Mouse (Mus musculus) spleen, postnatal 14 days (tissue): ENCODE measurements around the gene Soga3.

Experiments
- DNase-seq, 2 experiments: peaks; one replicate each; pipeline ENCODE4 v3.0.0; 2021 to 2022; ENCODE audit warnings: low spot score in 2 of 2

Soga3 gene

GRCm38 (mm10) chr10:29208735-29209134, 65.1 kb downstream of the Soga3 start:
- no peak for DNase-seq

GRCm38 (mm10) chr10:29211453-29211852, 67.8 kb downstream of the Soga3 start, which contains the start of gene 9330159F19Rik:
9330159F19Rik (plus strand) TSS chr10:29211606.
- DNase-seq = no peak

- DNase-seq = no peak
Measured at GRCm38 (mm10) chr10:29213534-29214100, 70.0 kb downstream of the Soga3 start.

GRCm38 (mm10) chr10:29216957-29217356, 73.3 kb downstream of the Soga3 start:
- no peak for DNase-seq

DNA sequence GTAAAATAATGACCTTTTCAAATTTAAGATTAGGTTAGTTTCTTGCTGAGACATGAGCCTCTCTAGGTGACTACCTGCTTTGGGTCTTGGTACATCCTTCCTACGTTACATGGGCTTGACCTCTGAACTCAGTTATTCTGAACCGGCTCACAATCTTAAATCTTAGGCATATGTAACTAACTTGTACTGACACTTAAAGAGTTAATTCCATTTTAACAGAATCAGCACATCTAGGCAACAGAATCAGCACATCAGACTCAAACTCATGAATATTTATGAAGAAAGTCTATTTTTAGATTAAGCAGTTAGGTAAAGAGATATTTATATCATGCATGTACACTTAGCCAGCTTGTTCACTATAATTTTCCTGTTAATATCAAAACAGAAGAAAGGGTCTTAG, 73.8 kb downstream of the Soga3 start:
- no peak for DNase-seq

GRCm38 (mm10) chr10:29225329-29225728, 81.7 kb downstream of the Soga3 start:
- no peak for DNase-seq

GRCm38 (mm10) chr10:29231208-29231607, 87.6 kb downstream of the Soga3 start:
- DNase-seq = no peak
